Mouse (Mus musculus): ENCODE results near the gene Ankrd23. TPM values are rescaled to one million over a fixed set of nuclear protein-coding genes. Genes with fewer than 3 reads are reported as not detected.

Ankrd23 gene
- polyA plus RNA-seq, 1 experiment: 26.1 TPM

- DNase-seq (ENCODE audit: low spot score): no peak
Measured at GRCm38 (mm10) chr1:36545382-36545781, 8.7 kb upstream of the Ankrd23 start.

GRCm38 (mm10) chr1:36542925-36543324, 6.2 kb upstream of the Ankrd23 start:
- DNase-seq (ENCODE audit: low spot score): no peak

- DNase-seq (ENCODE audit: low spot score): no peak
Measured at GRCm38 (mm10) chr1:36541844-36542243, 5.2 kb upstream of the Ankrd23 start.

GRCm38 (mm10) chr1:36540807-36541206, 4.1 kb upstream of the Ankrd23 start:
- DNase-seq (ENCODE audit: low spot score): no peak

- no peak for DNase-seq (ENCODE audit: low spot score)
Measured at GRCm38 (mm10) chr1:36540132-36540531, 3.4 kb upstream of the Ankrd23 start.

GRCm38 (mm10) chr1:36539186-36539585, 2.5 kb upstream of the Ankrd23 start, which contains the start of gene Gm42417:
Gene Gm42417 (minus strand): TSS chr1:36539429.
- no peak for DNase-seq (ENCODE audit: low spot score)

- DNase-seq (ENCODE audit: low spot score): no peak
Measured at GRCm38 (mm10) chr1:36538727-36539126, 2.0 kb upstream of the Ankrd23 start.

- no peak for DNase-seq (ENCODE audit: low spot score)
Measured at GRCm38 (mm10) chr1:36536397-36536728, 320 bp downstream of the Ankrd23 start.

GRCm38 (mm10) chr1:36535477-36536396, 946 bp downstream of the Ankrd23 start:
- DNase-seq (ENCODE audit: low spot score): no peak

GRCm38 (mm10) chr1:36534595-36535058, 2.1 kb downstream of the Ankrd23 start:
- no peak for DNase-seq (ENCODE audit: low spot score)

- no peak for DNase-seq (ENCODE audit: low spot score)
Measured at GRCm38 (mm10) chr1:36533546-36533945, 3.1 kb downstream of the Ankrd23 start.

GRCm38 (mm10) chr1:36531461-36531860, 5.2 kb downstream of the Ankrd23 start:
- no peak for DNase-seq (ENCODE audit: low spot score)

GRCm38 (mm10) chr1:36530962-36531361, 5.7 kb downstream of the Ankrd23 start:
- DNase-seq (ENCODE audit: low spot score): no peak

GRCm38 (mm10) chr1:36530485-36530884, 6.2 kb downstream of the Ankrd23 start:
- DNase-seq (ENCODE audit: low spot score): no peak

- no peak for DNase-seq (ENCODE audit: low spot score)
Measured at GRCm38 (mm10) chr1:36529875-36530274, 6.8 kb downstream of the Ankrd23 start.

GRCm38 (mm10) chr1:36529274-36529673, 7.4 kb downstream of the Ankrd23 start:
- DNase-seq (ENCODE audit: low spot score): no peak

GRCm38 (mm10) chr1:36528351-36528750, 8.3 kb downstream of the Ankrd23 start:
- DNase-seq (ENCODE audit: low spot score): no peak

GRCm38 (mm10) chr1:36526903-36527302, 9.8 kb downstream of the Ankrd23 start:
- no peak for DNase-seq (ENCODE audit: low spot score)

GRCm38 (mm10) chr1:36525774-36526173, 10.9 kb downstream of the Ankrd23 start:
- DNase-seq (ENCODE audit: low spot score): no peak

- no peak for DNase-seq (ENCODE audit: low spot score)
Measured at GRCm38 (mm10) chr1:36524058-36524457, 12.6 kb downstream of the Ankrd23 start.

GRCm38 (mm10) chr1:36523332-36524013, 13.2 kb downstream of the Ankrd23 start:
- DNase-seq (ENCODE audit: low spot score): no peak

GRCm38 (mm10) chr1:36522210-36522609, 14.5 kb downstream of the Ankrd23 start:
- DNase-seq (ENCODE audit: low spot score): no peak

- no peak for DNase-seq (ENCODE audit: low spot score)
Measured at GRCm38 (mm10) chr1:36519626-36520025, 17.1 kb downstream of the Ankrd23 start.
